Mouse (Mus musculus) C2C12 (cell line): ENCODE measurements around the gene Cd300e.

Experiments used
- CTCF ChIP-seq: IDR thresholded peaks from one replicate; pipeline ENCODE4 v1.5.1; 2011; ENCODE audit not compliant: control insufficient read depth, insufficient read depth, insufficient read length
- MAX ChIP-seq: IDR thresholded peaks from one replicate; pipeline ENCODE4 v1.6.1; 2011; ENCODE audit warnings: mild to moderate bottlenecking, control low read depth

GRCm38 (mm10) chr11:115086213-115086612 is 24.2 kb upstream of the Cd300e start:
- TF ChIP-seq CTCF (no peak), MAX (no peak)
